Mouse (Mus musculus): ENCODE results near the gene Nat8f2.

The Nat8f2 gene

GRCm38 (mm10) chr6:85820837-85821236, 48.1 kb downstream of the Nat8f2 start, which contains the start of the genes Nat8f6 and Nat8f5:
TSS of gene Nat8f6 (minus strand) at chr6:85820954.
TSS of gene Nat8f5 (minus strand) at chr6:85820972.
- peak; percentile 61 for DNase-seq

GRCm38 (mm10) chr6:85818338-85818737, 50.6 kb downstream of the Nat8f2 start:
- DNase-seq: peak; percentile 66

Measured in heart, adult 11 months (tissue).